Mouse (Mus musculus) ES-E14 (cell line): Measurements from ENCODE around the gene Fbn1. TPM values are rescaled to one million over a fixed set of nuclear protein-coding genes. Genes with fewer than 3 reads are reported as not detected.

Experiments
- DNase-seq: peaks from one replicate; pipeline ENCODE4 v3.0.0-alpha.2; 2013; ENCODE audit warnings: low read depth, low spot score
- H3K27ac ChIP-seq: 2 replicates; pipeline ENCODE4 v1.5.1; 2012; ENCODE audit warnings: low read depth, mild to moderate bottlenecking, low read length, moderate library complexity, mixed read lengths; ENCODE audit not compliant: poor library complexity, insufficient read depth, severe bottlenecking
- H3K36me3 ChIP-seq: 2 replicates; pipeline ENCODE4 v1.6.1; 2012; ENCODE audit warnings: mild to moderate bottlenecking, low read length, moderate library complexity, mixed read lengths; ENCODE audit not compliant: control insufficient read depth, poor library complexity, insufficient read depth, severe bottlenecking
- H3K4me1 ChIP-seq, 2 experiments: fragments of 150-350 bp in 1 of 2; sonication (generic) in 1 of 2; 2 replicates each; pipeline ENCODE4 v1.6.1; 2012; ENCODE audit warnings: low read length in 2 of 2, mild to moderate bottlenecking in 1 of 2, mixed read lengths in 1 of 2; ENCODE audit not compliant: control insufficient read depth in 2 of 2, insufficient read depth in 2 of 2, poor library complexity in 1 of 2
- H3K4me3 ChIP-seq, 2 experiments: fragments of 150-350 bp in 1 of 2; sonication (generic) in 1 of 2; 2 replicates each; pipeline ENCODE4 v1.5.1; 2012; ENCODE audit warnings: low read length in 2 of 2, low read depth in 1 of 2, mild to moderate bottlenecking in 1 of 2, mixed read lengths in 1 of 2; ENCODE audit not compliant: insufficient read depth in 1 of 2, poor library complexity in 1 of 2, severe bottlenecking in 1 of 2
- H3K9ac ChIP-seq: 2 replicates; pipeline ENCODE4 v1.6.1; 2012; ENCODE audit warnings: low read depth, mild to moderate bottlenecking, low read length, mixed read lengths; ENCODE audit not compliant: poor library complexity, insufficient read depth, severe bottlenecking
- H3K9me3 ChIP-seq: fragments of 150-350 bp; sonication (generic); 2 replicates; pipeline ENCODE4 v1.6.1; 2012; ENCODE audit warnings: low read depth, mild to moderate bottlenecking, low read length; ENCODE audit not compliant: control insufficient read depth, insufficient read depth
- CHD2 ChIP-seq: IDR thresholded peaks from 2 replicates; pipeline ENCODE4 v1.6.1; 2014; ENCODE audit warnings: mild to moderate bottlenecking, low read depth, low read length, inconsistent platforms
- HCFC1 ChIP-seq: IDR thresholded peaks from 2 replicates; pipeline ENCODE4 v1.6.1; 2012; ENCODE audit warnings: low read length, inconsistent platforms, borderline replicate concordance; ENCODE audit not compliant: insufficient read depth
- MAFK ChIP-seq: IDR thresholded peaks from 2 replicates; pipeline ENCODE4 v1.6.1; 2014; ENCODE audit warnings: mild to moderate bottlenecking, low read depth, low read length, inconsistent platforms; ENCODE audit not compliant: insufficient read depth
- ZC3H11A ChIP-seq: IDR thresholded peaks from 2 replicates; pipeline ENCODE4 v1.6.1; 2012; ENCODE audit warnings: low read depth, mild to moderate bottlenecking, inconsistent platforms, low read length, borderline replicate concordance
- ZNF384 ChIP-seq: IDR thresholded peaks from 2 replicates; pipeline ENCODE4 v1.6.1; 2012; ENCODE audit warnings: low read depth, low read length, inconsistent platforms
- in situ Hi-C, 2 experiments: fragments of 600-800 bp; cut with MboI; formaldehyde crosslinking; loops; one replicate each; pipeline ENCODE4 v1.15.1; 2025; ENCODE audit warnings: low sequenced_read_pairs in 2 of 2, inconsistent platforms in 1 of 2; ENCODE audit not compliant: unreplicated experiment in 2 of 2
- total RNA-seq: library from RNA; depleted of rRNA; stranded (reverse); fragments of 300-350 nt; gene quantifications from 2 replicates; pipeline ENCODE4 v1.2.3, GENCODE M21; 2012

The Fbn1 gene
- total RNA-seq, 1 experiment, result 9.6 TPM

DNA sequence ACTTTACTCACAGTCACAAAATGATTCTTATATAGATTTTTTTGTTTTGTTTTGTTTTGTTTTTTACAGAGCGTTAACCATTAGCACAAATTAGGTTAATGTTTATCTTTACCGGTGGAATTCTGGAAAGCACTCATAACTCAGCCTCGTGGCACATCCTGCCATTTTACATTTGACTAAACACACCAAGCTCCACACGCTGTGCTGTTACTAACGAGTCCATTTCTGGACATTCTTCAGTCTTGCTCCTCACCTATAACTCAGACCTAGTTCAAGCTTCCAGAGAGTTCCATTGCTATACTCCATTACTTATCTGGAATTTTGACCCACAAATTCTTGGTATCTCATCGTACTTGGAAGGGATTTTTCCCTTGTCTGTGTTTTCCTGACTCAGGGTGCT, 116.2 kb downstream of the Fbn1 start:
- TF ChIP-seq CHD2, result no peak
- no peak for TF ChIP-seq MAFK
- TF ChIP-seq ZNF384, result no peak
- TF ChIP-seq ZC3H11A, result no peak
- no peak for TF ChIP-seq HCFC1
- Histone ChIP-seq H3K27ac (no peak overlapping the region), H3K9ac (no peak overlapping the region), H3K4me3 (no peak overlapping the region), H3K36me3 (no peaks in the 10 kb centered on the region), H3K4me1 (no peaks in the 10 kb centered on the region; a peak in 1 of 4 replicates), H3K9me3 (no peaks in the 10 kb centered on the region)
- no peak for DNase-seq
- in situ Hi-C loops, result no loop called here

DNA sequence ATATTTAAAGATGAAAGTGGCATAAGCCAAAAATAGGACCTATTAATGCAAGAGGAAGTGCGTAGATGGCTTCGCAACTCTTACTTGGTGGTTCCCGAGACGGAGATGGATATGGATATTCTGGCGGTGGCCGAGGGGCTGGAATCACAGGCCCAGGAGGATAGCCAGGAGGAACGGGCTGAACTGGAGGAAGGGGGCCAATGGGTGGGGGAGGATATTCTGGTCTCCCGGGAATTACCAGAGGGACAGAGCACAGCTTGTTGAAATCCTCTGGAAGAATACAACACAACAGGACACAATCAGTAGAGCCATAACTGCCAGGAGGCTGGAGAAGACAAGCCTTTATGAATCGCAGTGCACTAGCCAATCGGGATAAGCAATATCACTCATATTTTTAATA, 118.0 kb downstream of the Fbn1 start:
- Histone ChIP-seq H3K9ac (no peak overlapping the region), H3K4me3 (no peak overlapping the region), H3K27ac (no peak overlapping the region), H3K36me3 (no peaks in the 10 kb centered on the region), H3K9me3 (no peaks in the 10 kb centered on the region), H3K4me1 (no peaks in the 10 kb centered on the region; a peak in 1 of 4 replicates)
- in situ Hi-C loops, result no loop called here
- DNase-seq, result no peak
- TF ChIP-seq CHD2 (no peak), ZC3H11A (no peak), ZNF384 (no peak), MAFK (no peak), HCFC1 (no peak)

DNA sequence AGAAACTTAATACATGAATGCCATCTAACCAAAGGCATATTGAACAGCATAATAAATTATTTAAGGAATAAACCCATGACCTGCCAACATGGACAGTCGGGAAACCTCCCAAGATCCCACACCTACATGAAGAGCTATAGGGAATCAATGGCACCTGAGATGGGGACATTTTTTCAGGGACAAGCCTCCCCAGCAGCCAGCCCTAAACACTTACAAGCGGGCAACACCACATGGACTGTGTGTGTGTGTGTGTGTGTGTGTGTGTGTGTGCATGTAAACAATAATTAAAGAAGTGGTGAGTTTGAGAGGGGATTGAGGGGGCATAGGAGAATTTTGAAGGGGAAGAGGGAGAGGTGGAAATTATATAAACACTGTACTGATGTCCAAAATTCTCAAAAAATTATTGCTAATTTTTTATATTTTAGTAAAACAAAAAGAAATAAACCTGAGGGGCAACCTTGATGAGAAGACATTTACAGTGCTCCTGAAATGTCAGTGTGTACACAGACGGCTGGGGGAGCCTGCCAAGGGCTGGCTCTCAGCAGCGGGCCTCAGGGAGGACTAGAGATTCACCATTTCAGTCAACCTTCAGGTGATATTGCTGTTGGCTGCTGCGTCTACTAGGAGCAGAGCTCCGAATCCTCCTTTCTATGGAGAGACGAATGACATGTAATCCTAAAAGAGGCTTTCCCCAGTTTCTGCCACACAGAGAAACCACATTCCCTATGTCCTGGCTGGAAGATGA, 121.4 kb downstream of the Fbn1 start:
- Histone ChIP-seq H3K4me1 (no peaks in the 10 kb centered on the region; a peak in 1 of 4 replicates), H3K4me3 (no peak overlapping the region), H3K27ac (no peak overlapping the region), H3K36me3 (no peaks in the 10 kb centered on the region), H3K9me3 (no peaks in the 10 kb centered on the region), H3K9ac (no peak overlapping the region)
- in situ Hi-C loops, result no loop called here
- no peak for DNase-seq
- no peak for TF ChIP-seq MAFK
- TF ChIP-seq ZC3H11A, result no peak
- no peak for TF ChIP-seq ZNF384
- TF ChIP-seq HCFC1, result no peak
- no peak for TF ChIP-seq CHD2

DNA sequence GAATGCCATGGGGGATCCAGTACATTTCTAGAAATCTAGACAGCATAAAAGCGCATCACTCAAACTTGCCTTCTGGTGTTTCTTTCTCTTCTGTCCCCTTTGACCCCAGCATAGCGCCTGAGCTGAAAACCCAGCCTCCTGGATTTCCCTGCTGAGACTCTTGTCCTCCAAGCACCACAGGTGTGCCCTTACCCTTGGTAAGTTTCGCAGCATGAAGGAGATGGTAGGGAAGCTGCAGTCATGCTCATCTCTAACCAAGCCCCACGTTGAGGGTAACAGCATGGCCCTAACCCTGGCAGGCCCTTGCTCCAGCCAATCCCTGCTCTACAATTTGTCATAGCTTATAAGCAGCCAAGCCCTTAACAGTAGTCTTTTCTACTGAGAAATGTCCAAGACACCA, 122.9 kb downstream of the Fbn1 start:
- TF ChIP-seq MAFK (no peak), HCFC1 (no peak), CHD2 (no peak), ZNF384 (no peak), ZC3H11A (no peak)
- in situ Hi-C loops, result no loop called here
- Histone ChIP-seq H3K36me3 (no peaks in the 10 kb centered on the region), H3K4me1 (no peaks in the 10 kb centered on the region; a peak in 1 of 4 replicates), H3K27ac (no peak overlapping the region), H3K9ac (no peak overlapping the region), H3K4me3 (no peak overlapping the region), H3K9me3 (no peaks in the 10 kb centered on the region)
- DNase-seq, result no peak
